Mouse (Mus musculus): ENCODE measurements at regions not wholly inside any gene's neighbourhood (a gene's known extent, or its start where the extent isn't known, plus 50 kb on each side); places are given as distances from the start of the nearest gene placed in this dataset.
"Not testable (repeated sequence)": the region's sequence is repeated elsewhere in the genome, so short reads cannot be mapped to it uniquely, and the experiment has no call there.

DNA sequence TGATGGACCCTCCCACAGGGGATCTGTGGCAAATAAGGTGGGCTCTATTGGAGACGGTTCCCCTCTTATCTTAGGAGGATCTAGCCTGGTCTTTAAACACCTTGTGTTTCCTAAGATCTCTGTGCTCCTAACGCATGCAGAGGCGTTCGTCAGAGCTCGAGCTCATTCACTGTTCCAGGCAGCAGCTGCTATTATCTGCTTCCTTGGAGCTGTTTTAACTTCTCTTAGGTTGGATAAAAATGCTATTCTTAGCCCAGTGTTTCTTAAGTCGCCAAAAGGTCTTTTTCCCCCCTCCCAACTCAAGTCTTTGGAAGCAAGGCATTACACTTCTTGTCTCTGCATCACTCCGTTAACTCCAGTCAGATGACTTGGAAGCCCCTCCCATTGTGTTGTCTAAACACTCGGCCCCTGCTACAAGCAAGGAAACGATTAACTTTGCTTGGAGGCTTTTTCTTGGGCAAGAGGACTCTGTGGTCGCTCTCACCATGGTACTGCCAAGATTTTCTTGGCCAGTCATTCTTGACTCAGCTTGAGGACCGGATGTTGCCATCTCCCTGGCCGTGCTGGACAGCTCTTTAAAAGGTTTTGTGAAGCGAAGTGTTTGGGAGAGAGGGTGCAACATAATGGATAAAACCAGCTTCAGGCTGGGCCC is 185.6 kb downstream of the Diras2 start:
- Histone ChIP-seq H3K4me1 (no peaks in the 10 kb centered on the region), H3K9me3 (no peaks in the 10 kb centered on the region), H3K27me3 (no peaks in the 10 kb centered on the region), H3K4me3 (replicated peaks) (no peak overlapping the region), H3K4me2 (no peak overlapping the region), H3K27ac (no peak overlapping the region), H3K9ac (no peak overlapping the region), H3K36me3 (replicated peaks) (no peaks in the 10 kb centered on the region)
- WGBS = 65% methylated on average over 13 of the region's 13 CpGs
- no peak for ATAC-seq (ENCODE audit: low FRiP score)

DNA sequence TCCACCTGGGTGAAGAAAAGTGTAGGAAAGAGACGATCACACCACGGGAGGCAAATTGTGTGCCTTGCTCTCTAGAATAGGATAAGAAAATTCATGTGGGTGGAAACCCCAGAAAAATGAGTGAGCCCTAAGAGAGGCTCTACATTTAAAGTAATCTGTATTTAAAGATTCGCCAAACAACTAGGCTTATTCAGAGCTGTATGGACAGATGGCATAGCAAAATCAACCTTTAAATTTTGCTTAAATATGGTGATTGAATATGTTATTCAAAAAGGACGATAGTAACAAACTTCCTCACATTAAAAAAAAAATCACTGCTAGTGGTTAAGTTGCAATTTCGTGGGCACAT is 185.1 kb downstream of the Diras2 start:
- Histone ChIP-seq H3K9me3 (no peaks in the 10 kb centered on the region), H3K27me3 (no peaks in the 10 kb centered on the region), H3K4me1 (no peaks in the 10 kb centered on the region), H3K4me2 (no peak overlapping the region), H3K4me3 (replicated peaks) (no peak overlapping the region), H3K9ac (no peak overlapping the region), H3K36me3 (replicated peaks) (no peaks in the 10 kb centered on the region), H3K27ac (no peak overlapping the region)
- no peak for ATAC-seq (ENCODE audit: low FRiP score)
- 90% methylated on average over 5 of the region's 5 CpGs for WGBS

DNA sequence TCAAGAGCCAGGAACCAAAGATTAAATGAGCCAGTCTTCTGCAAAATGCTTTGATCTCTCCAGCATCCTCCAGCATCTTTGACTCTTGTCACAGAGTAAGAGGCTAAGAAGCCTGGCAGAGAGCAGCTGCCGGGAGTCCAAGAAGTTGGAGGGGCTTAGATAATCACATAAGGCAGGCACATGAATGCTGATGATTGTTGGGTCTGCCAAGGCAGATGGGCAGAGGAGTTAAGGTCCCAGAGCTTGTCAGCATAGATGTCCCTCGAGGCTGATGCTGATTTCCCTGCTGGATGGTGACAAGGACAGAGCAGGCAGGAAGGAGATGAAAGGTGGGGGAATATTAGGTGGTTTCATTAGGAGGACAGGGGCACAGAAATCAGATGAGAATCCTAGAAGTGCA is 183.4 kb downstream of the Diras2 start:
- H3K9me3 ChIP-seq = no peaks in the 10 kb centered on the region
- no peak overlapping the region for H3K4me2 ChIP-seq
- 70% methylated on average over 2 of the region's 2 CpGs for WGBS
- no peak for ATAC-seq (ENCODE audit: low FRiP score)
- H3K9ac ChIP-seq = no peak overlapping the region
- no peaks in the 10 kb centered on the region for H3K36me3 ChIP-seq (replicated peaks)
- no peak overlapping the region for H3K27ac ChIP-seq
- no peak overlapping the region for H3K4me3 ChIP-seq (replicated peaks)
- H3K4me1 ChIP-seq = no peaks in the 10 kb centered on the region
- H3K27me3 ChIP-seq = no peaks in the 10 kb centered on the region

DNA sequence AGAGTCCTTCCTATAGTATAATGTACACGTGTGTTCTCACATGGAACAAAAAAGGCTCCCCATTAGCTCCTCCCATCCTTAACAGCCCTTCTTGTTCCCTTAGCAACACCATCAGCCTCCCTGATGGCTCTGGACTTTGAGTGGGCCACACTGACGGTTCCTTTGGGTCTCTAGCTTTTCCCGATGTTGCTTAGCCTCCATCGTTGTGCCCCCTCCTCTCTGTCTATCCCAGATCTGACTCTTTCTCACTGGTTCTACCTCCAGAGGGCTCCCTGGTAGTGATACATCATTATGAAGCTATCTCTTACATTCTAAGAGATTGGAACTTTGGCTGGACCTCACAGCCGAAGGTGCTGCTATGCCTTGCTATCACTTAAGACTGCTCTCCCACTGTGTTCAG is 181.5 kb downstream of the Diras2 start:
- no peak overlapping the region for H3K27ac ChIP-seq
- 82% methylated on average over 5 of the region's 5 CpGs for WGBS

DNA sequence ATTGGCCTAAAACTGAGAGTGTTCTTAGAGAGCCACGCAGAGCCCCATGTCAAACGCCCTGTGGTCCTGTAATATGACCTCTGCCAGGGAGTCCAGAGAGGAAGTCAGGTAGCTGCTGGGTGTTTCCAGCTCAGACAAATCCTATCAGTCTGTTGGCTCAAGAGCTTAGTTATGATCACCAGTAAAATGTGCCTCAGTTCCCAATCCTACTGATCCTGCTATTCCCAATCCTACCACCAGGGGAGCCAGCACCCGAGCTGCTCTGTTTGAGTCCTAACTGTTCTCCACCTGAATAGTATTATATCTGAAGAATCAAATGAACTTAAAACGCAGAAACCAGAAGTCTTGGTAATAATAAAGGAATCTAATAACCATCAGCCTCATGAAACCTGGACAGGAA is 178.5 kb downstream of the Diras2 start:
- WGBS = 84% methylated on average over 4 of the region's 4 CpGs
- Histone ChIP-seq H3K4me3 (replicated peaks) (no peak overlapping the region), H3K36me3 (replicated peaks) (no peaks in the 10 kb centered on the region), H3K9me3 (no peaks in the 10 kb centered on the region), H3K27ac (no peak overlapping the region), H3K27me3 (no peaks in the 10 kb centered on the region), H3K4me2 (no peak overlapping the region), H3K4me1 (0 out of 2 replicates have a peak, but pooled peaks cover 3% of the 10 kb centered on the region), H3K9ac (no peak overlapping the region)
- ATAC-seq (ENCODE audit: low FRiP score) = no peak

More for the DNA sequence above, 181.5 kb downstream of the Diras2 start:
- H3K4me3 ChIP-seq (replicated peaks) = no peak overlapping the region
- H3K27me3 ChIP-seq = no peaks in the 10 kb centered on the region
- H3K4me1 ChIP-seq = 0 out of 2 replicates have a peak, but pooled peaks cover 3% of the 10 kb centered on the region
- no peak overlapping the region for H3K4me2 ChIP-seq
- H3K9me3 ChIP-seq = no peaks in the 10 kb centered on the region
- no peak overlapping the region for H3K9ac ChIP-seq
- no peak for ATAC-seq (ENCODE audit: low FRiP score)
- no peaks in the 10 kb centered on the region for H3K36me3 ChIP-seq (replicated peaks)

DNA sequence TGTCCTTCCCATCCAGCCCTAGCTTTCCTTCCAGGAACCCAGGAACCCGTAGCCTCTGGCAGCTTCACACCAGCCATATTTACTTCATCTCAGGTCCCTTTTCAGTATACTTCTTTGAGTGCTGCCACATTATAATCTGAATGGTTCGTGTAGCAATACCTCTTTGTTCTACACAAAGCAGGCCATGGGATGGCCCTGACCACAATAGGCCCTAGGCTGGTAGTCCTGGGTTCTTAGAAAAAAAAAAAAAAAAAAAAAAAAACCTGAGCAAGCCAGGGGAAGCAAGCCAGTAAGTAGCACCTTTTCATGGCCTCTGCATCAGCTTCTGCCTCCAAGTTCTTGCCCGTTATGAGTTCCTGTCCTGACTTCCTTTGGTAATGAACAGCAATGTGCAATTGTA is 177.6 kb downstream of the Diras2 start:
- no peak overlapping the region for H3K9ac ChIP-seq
- 0 out of 2 replicates have a peak, but pooled peaks cover 3% of the 10 kb centered on the region for H3K4me1 ChIP-seq
- H3K27me3 ChIP-seq = no peaks in the 10 kb centered on the region
- H3K9me3 ChIP-seq = peaks cover 7% of the 10 kb centered on the region; the same call in 1 of the 2 replicates
- no peak overlapping the region for H3K4me3 ChIP-seq (replicated peaks)
- H3K27ac ChIP-seq = no peak overlapping the region
- H3K4me2 ChIP-seq = no peak overlapping the region
- WGBS = 55% methylated on average over 3 of the region's 3 CpGs
- no peaks in the 10 kb centered on the region for H3K36me3 ChIP-seq (replicated peaks)
- no peak for ATAC-seq (ENCODE audit: low FRiP score)

DNA sequence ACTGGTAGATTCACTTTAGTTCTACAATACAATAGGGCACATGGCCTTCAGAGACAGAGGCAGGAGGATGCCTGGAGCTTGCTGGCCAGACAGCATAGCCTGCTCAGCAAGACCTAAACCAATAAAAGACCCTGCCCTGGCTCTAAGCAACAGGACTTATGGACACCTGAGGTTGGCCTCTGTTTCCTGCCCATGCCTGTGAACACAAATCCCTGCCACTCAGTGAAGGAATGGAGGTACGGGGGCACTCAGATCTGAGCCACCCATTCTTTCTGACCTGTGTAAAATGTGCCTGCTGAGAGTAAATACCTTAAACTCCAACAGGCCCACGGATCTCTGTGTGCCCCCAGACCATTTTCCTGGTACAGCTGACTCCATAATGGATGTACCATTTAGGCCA is 177.1 kb downstream of the Diras2 start:
- H3K9ac ChIP-seq = no peak overlapping the region
- H3K36me3 ChIP-seq (replicated peaks) = no peaks in the 10 kb centered on the region
- no peaks in the 10 kb centered on the region for H3K27me3 ChIP-seq
- no peak overlapping the region for H3K27ac ChIP-seq
- no peak overlapping the region for H3K4me3 ChIP-seq (replicated peaks)
- H3K4me2 ChIP-seq = no peak overlapping the region
- peaks cover 7% of the 10 kb centered on the region; the same call in 1 of the 2 replicates for H3K9me3 ChIP-seq
- ATAC-seq (ENCODE audit: low FRiP score) = no peak
- H3K4me1 ChIP-seq = 0 out of 2 replicates have a peak, but pooled peaks cover 3% of the 10 kb centered on the region
- 74% methylated on average over 2 of the region's 2 CpGs for WGBS

DNA sequence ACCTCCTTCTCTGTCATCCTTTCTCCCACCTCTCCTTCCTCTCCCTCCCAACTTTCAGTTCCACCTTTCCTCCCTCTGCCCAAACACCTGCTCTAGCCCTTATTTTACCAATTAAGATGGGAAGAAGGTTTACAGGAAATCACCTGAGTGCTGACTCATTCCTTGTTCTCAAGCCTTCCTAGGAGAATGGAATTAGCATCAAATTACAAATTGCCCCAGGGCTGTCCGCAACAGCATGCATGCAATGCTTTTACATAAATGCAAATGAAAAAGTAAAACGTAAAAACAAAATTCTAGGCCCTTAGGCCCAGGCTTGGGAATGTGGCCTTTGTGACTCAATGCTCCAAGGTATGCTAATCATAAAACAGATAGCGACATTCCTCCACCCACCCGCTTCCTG is 175.2 kb downstream of the Diras2 start:
- not testable (repeated sequence) for ATAC-seq (ENCODE audit: low FRiP score); H3K9ac ChIP-seq; H3K36me3 ChIP-seq (replicated peaks); H3K9me3 ChIP-seq; H3K27ac ChIP-seq; H3K4me2 ChIP-seq; H3K4me3 ChIP-seq (replicated peaks); H3K4me1 ChIP-seq; H3K27me3 ChIP-seq
- 90% methylated on average over 4 of the region's 4 CpGs for WGBS

DNA sequence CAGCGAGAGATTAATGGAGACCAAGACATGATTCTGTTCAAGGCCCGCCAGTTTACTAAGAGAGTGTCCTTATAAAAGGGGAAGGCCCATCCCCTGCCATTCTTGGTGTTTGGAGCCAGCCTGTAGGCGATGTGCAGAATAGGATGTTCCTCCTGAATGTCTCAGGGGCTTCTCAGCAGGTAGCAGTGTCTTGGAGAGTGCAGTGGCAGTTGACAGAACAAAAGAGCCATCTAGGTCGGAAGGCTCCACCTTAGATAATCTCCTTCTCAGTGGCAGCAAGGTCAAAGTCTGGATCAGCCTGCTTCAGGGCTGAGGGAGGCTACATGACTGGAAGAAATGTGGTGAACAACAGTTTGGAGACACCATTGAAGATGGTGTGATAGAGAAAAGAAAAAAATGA is 171.7 kb downstream of the Diras2 start:
- not testable (repeated sequence) for H3K9me3 ChIP-seq; H3K27me3 ChIP-seq; H3K9ac ChIP-seq; ATAC-seq (ENCODE audit: low FRiP score); H3K27ac ChIP-seq; H3K4me3 ChIP-seq (replicated peaks); H3K36me3 ChIP-seq (replicated peaks); H3K4me2 ChIP-seq; H3K4me1 ChIP-seq
- WGBS = 72% methylated on average over 4 of the region's 4 CpGs

DNA sequence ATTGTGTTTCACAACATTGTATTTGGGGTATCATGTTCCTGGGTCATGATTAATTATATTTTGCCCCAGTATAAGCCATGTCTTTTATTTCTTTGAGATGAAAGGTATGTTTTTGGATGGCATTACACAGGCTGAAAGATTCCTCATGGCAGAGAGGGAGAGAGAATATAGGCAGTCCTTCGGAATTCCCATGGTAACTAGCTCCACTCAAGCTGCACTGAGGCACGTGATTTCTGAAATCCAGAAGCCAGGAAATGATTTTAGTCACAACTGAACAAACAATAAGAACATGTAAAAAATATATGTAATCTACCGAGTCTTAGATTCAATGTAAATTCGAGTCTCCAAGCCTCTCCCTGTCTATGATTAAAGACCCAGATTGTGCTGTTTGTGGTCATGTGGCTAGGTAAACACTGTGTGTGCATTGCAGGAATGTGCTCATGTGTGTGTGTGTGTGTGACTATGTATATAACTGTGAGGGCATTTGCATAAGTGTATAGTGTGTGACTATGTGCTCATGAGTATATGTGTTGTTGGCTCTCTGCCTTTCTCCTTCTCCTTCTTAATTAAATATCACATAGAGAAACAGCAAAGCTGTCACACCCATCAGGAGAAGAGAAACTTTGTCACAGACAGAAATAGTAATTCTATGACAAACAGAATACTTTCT is 169.8 kb downstream of the Diras2 start:
- no peak overlapping the region for H3K4me3 ChIP-seq (replicated peaks)
- no peak overlapping the region for H3K9ac ChIP-seq
- no peak for ATAC-seq (ENCODE audit: low FRiP score)
- H3K4me2 ChIP-seq = no peak overlapping the region
- H3K9me3 ChIP-seq = peaks cover 7% of the 10 kb centered on the region; the same call in 1 of the 2 replicates
- H3K36me3 ChIP-seq (replicated peaks) = no peaks in the 10 kb centered on the region
- no peaks in the 10 kb centered on the region for H3K27me3 ChIP-seq
- 81% methylated on average over 4 of the region's 4 CpGs for WGBS
- no peaks in the 10 kb centered on the region for H3K4me1 ChIP-seq
- H3K27ac ChIP-seq = no peak overlapping the region

DNA sequence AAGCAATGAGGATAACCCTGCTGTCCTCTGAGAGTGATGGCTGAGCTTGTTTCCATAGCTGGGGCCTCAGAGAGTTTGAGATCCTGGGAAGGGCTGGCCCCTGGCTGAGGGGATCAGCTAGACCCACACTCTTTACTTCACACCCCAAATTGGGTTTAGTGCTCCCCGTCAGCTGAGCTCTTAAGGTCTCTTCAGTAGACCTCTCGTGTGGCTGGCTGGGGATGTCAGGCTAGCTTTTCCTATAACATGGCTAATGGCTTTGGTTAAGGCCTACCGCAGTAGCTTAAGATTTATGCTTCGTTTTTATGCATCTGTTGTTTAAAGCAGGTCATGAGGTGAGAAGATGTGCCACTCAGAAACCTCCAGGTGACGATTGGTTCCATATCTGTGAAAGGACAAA is 168.8 kb downstream of the Diras2 start:
- Histone ChIP-seq H3K27ac (no peak overlapping the region), H3K9ac (no peak overlapping the region), H3K9me3 (peaks cover 7% of the 10 kb centered on the region; the same call in 1 of the 2 replicates), H3K36me3 (replicated peaks) (no peaks in the 10 kb centered on the region), H3K4me3 (replicated peaks) (no peak overlapping the region), H3K4me1 (no peaks in the 10 kb centered on the region), H3K27me3 (no peaks in the 10 kb centered on the region), H3K4me2 (no peak overlapping the region)
- ATAC-seq (ENCODE audit: low FRiP score) = no peak
- 93% methylated on average over 5 of the region's 5 CpGs for WGBS

DNA sequence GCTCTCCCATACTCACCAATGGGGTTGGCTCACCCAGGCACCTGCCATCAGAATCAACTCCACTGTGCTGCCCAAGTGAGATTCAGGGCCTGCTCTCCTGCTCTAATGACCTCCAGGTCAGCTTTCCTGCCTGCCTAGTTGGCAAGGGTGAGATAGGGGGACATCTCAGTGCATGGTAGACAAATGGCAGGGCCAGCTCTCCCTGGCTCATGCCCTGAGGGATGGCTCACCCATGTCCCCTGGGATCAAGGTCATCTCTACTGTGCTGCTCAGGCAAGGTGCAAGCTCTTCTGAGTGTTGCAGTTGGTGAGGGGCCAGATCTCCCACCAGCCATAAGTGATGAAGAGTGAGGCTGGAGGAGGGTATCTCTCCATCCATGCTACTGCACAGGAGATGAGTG is 161.2 kb downstream of the Diras2 start:
- H3K9ac ChIP-seq = no peak overlapping the region
- no peak for ATAC-seq (ENCODE audit: low FRiP score)

DNA sequence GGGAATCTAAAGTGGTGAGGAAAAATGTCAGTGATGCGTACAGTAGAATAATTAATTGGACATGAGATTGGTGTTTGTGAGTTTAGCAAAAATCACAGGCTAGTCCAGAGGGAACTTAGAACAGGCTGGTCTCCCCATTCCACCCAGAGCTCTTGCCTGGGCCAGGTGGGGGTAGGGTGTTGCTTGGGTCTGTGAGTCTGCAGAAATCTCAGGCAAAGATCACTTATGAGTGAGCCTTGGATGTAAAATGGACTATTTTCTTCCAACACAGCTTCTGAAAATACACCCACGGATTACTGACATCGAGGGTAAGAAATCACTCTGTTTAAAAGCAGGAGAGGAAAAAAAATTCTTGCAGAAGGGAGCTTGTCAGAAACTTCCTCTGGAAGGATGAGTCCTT is 159.1 kb downstream of the Diras2 start:
- Histone ChIP-seq H3K27me3 (no peaks in the 10 kb centered on the region), H3K36me3 (replicated peaks) (no peaks in the 10 kb centered on the region), H3K4me1 (no peaks in the 10 kb centered on the region), H3K4me3 (replicated peaks) (no peak overlapping the region), H3K9me3 (no peaks in the 10 kb centered on the region), H3K27ac (no peak overlapping the region), H3K9ac (no peak overlapping the region), H3K4me2 (no peak overlapping the region)
- whole genome bisulfite sequencing = 88% methylated on average over 3 of the region's 3 CpGs
- no peak for ATAC-seq (ENCODE audit: low FRiP score)

More for the DNA sequence above, 161.2 kb downstream of the Diras2 start:
- H3K27ac ChIP-seq = no peak overlapping the region
- H3K4me2 ChIP-seq = no peak overlapping the region
- H3K4me1 ChIP-seq = no peaks in the 10 kb centered on the region
- H3K4me3 ChIP-seq (replicated peaks) = no peak overlapping the region
- H3K27me3 ChIP-seq = no peaks in the 10 kb centered on the region
- H3K36me3 ChIP-seq (replicated peaks) = no peaks in the 10 kb centered on the region
- no peaks in the 10 kb centered on the region for H3K9me3 ChIP-seq
